Mouse (Mus musculus) liver, adult 2 months (tissue): ENCODE data around the gene Mgst3. TPM values are rescaled to one million over a fixed set of nuclear protein-coding genes. Genes with fewer than 3 reads are reported as not detected.

Source experiments
- DNase-seq: peaks from one replicate; pipeline ENCODE4 v3.0.0-alpha.2; 2011; ENCODE audit warnings: low read depth, low spot score; ENCODE audit errors: extremely low read depth
- H3K27ac ChIP-seq: fragments of 200-500 bp; replicated peaks from 2 replicates; pipeline ENCODE4 v1.5.1; 2012; ENCODE audit warnings: low read depth, mild to moderate bottlenecking, control low read depth, inconsistent platforms, low read length; ENCODE audit not compliant: insufficient read depth
- H3K27me3 ChIP-seq: fragments of 200-500 bp; 2 replicates; pipeline ENCODE4 v1.6.1; 2012; ENCODE audit warnings: mild to moderate bottlenecking, moderate library complexity, low read length, inconsistent platforms; ENCODE audit not compliant: control insufficient read depth, insufficient read depth
- H3K36me3 ChIP-seq: fragments of 200-500 bp; 2 replicates; pipeline ENCODE4 v1.6.1; 2012; ENCODE audit warnings: low read length, inconsistent platforms; ENCODE audit not compliant: control insufficient read depth, insufficient read depth
- H3K4me1 ChIP-seq: fragments of 200-500 bp; 2 replicates; pipeline ENCODE4 v1.6.1; 2011; ENCODE audit warnings: low read length; ENCODE audit not compliant: control insufficient read depth, insufficient read depth
- H3K4me3 ChIP-seq: fragments of 200-500 bp; 2 replicates; pipeline ENCODE4 v1.5.1; 2011; ENCODE audit warnings: low read depth, mild to moderate bottlenecking, control low read depth, low read length, moderate library complexity; ENCODE audit not compliant: insufficient read depth
- H3K79me2 ChIP-seq: fragments of 200-500 bp; 2 replicates; pipeline ENCODE4 v1.6.1; 2012; ENCODE audit warnings: inconsistent platforms, mild to moderate bottlenecking, low read length, moderate library complexity; ENCODE audit not compliant: control insufficient read depth, insufficient read depth
- H3K9ac ChIP-seq: fragments of 200-500 bp; 2 replicates; pipeline ENCODE4 v1.6.1; 2012; ENCODE audit warnings: low read depth, mild to moderate bottlenecking, control low read depth, inconsistent platforms, low read length
- CTCF ChIP-seq: fragments of 200-500 bp; IDR thresholded peaks from 2 replicates; pipeline ENCODE4 v1.5.1; 2011; ENCODE audit warnings: low read depth, low read length, control low read depth
- POLR2A ChIP-seq: fragments of 200-500 bp; IDR thresholded peaks from 2 replicates; pipeline ENCODE4 v1.6.1; 2011; ENCODE audit warnings: low read length, control low read depth; ENCODE audit not compliant: insufficient read depth; ENCODE audit errors: extremely low read depth
- WGBS: fragments of 180-500 bp; shearing (Covaris S2); methylation state at CpG from one replicate; pipeline ENCODE4 v1.1.7; 2018; 5-methylcytosine and 5-hydroxymethylcytosine counted together
- polyA plus RNA-seq: library from polyadenylated mRNA; depleted of rRNA; stranded (reverse); fragments of >200 nt; gene quantifications from 2 replicates; pipeline ENCODE4 v1.2.3, GENCODE M21; 2012
- total RNA-seq: library from RNA; depleted of rRNA; stranded (reverse); fragments of >200 nt; gene quantifications from 2 replicates; pipeline ENCODE4 v1.2.3, GENCODE M21; 2014

The Mgst3 gene
- total and polyA plus RNA-seq, 2 experiments: 62.5 to 112 TPM

GRCm38 (mm10) chr1:167391241-167391640 is 2.4 kb downstream of the Mgst3 start:
- peak overlapping the region; percentile 38; the same call in 1 of the 2 replicates for H3K27ac ChIP-seq
- H3K9ac ChIP-seq: no peak overlapping the region
- 21% methylated on average over 6 of the region's 6 CpGs for WGBS

DNA sequence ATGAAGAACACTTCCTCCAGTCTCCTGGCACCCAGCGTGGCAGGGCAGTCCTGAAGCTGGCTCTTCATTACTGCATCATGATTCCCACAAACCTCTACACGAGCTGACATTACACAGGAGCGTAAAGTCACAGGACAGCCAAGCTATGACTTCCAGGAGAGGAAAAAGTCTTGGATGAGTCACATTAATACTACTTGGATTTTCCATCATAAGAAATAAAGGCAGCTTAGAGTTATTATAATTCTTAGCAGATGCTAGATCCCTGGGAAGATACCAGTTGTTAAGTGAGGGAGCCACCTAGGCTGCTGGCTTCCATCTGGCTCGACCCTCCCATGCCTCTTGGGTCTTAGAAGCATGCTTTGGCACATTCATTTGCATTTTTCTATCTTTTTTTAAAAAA is 3.3 kb downstream of the Mgst3 start:
- H3K27ac ChIP-seq: no peak overlapping the region
- no peak overlapping the region for H3K4me3 ChIP-seq
- WGBS: 84% methylated on average over 4 of the region's 4 CpGs
- H3K79me2 ChIP-seq: no peaks in the 10 kb centered on the region; the same call in 1 of the 2 replicates
- H3K4me1 ChIP-seq: peaks cover 19% of the 10 kb centered on the region
- no peak overlapping the region for H3K9ac ChIP-seq
- no peaks in the 10 kb centered on the region for H3K36me3 ChIP-seq
- no peaks in the 10 kb centered on the region for H3K27me3 ChIP-seq
- no peak for TF ChIP-seq CTCF
- TF ChIP-seq POLR2A: no peak
- DNase-seq: no peak

More at GRCm38 (mm10) chr1:167391241-167391640, 2.4 kb downstream of the Mgst3 start:
- TF ChIP-seq POLR2A: no peak
- TF ChIP-seq CTCF: no peak
- DNase-seq: peak; percentile 90
- peaks cover 19% of the 10 kb centered on the region for H3K4me1 ChIP-seq
- no peaks in the 10 kb centered on the region; the same call in 1 of the 2 replicates for H3K79me2 ChIP-seq
- no peaks in the 10 kb centered on the region for H3K36me3 ChIP-seq
- no peak overlapping the region for H3K4me3 ChIP-seq
- no peaks in the 10 kb centered on the region for H3K27me3 ChIP-seq

DNA sequence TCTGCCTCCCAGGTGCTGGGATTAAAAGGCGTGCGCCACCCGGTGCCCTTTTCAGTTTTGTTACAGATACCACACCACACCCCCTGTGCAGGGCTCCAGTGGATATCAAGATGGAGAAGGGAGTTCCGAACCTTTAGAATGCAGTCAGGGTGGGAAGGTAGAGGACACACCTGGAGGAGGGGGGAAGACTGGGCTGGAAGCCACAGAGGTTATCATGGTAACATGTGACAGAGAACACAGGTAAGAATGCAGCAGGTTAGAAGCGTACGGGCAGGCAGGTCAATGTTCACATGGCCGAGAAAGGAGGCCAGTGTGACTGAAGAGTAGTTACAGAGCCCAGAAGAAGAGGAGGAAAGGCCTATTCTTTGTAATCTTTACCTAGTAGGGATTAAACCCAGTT is 4.1 kb downstream of the Mgst3 start:
- no peaks in the 10 kb centered on the region for H3K36me3 ChIP-seq
- H3K79me2 ChIP-seq: no peaks in the 10 kb centered on the region; the same call in 1 of the 2 replicates
- no peak for TF ChIP-seq CTCF
- no peak for TF ChIP-seq POLR2A
- H3K9ac ChIP-seq: no peak overlapping the region
- no peak overlapping the region for H3K4me3 ChIP-seq
- 81% methylated on average over 7 of the region's 7 CpGs for WGBS
- peak; percentile 36 for DNase-seq
- H3K27ac ChIP-seq: no peak overlapping the region
- peaks cover 19% of the 10 kb centered on the region for H3K4me1 ChIP-seq
- no peaks in the 10 kb centered on the region for H3K27me3 ChIP-seq

GRCm38 (mm10) chr1:167388571-167388970 is 5.1 kb downstream of the Mgst3 start:
- peaks cover 19% of the 10 kb centered on the region for H3K4me1 ChIP-seq
- H3K9ac ChIP-seq: no peak overlapping the region

DNA sequence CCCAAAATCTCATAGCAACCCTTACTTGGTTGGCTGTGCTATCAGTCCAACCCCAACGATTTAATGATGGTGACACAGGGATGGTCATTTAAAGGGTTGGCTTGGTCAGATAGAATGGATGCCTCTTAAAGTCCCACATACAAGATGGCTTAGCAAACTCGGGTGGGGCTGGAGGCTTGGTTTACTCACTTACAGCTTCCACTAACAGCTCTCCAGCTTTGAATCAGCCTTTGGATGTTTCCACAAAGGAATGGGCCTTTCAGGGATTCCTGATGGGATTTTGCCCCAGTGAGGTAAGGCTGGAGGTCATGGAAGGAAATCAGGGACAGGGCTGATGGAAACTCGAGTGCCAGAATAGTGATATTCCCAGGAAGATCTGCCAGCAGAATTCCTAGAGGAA is 5.8 kb downstream of the Mgst3 start:
- WGBS: 49% methylated on average over 3 of the region's 3 CpGs
- no peak for TF ChIP-seq CTCF
- TF ChIP-seq POLR2A: no peak
- Histone ChIP-seq H3K9ac (no peak overlapping the region), H3K4me1 (peaks cover 19% of the 10 kb centered on the region), H3K4me3 (no peak overlapping the region), H3K27me3 (no peaks in the 10 kb centered on the region), H3K36me3 (no peaks in the 10 kb centered on the region), H3K79me2 (no peaks in the 10 kb centered on the region; the same call in 1 of the 2 replicates), H3K27ac (peak overlapping the region; percentile 47; the same call in 1 of the 2 replicates)
- DNase-seq: no peak

More at GRCm38 (mm10) chr1:167388571-167388970, 5.1 kb downstream of the Mgst3 start:
- no peak for DNase-seq
- H3K36me3 ChIP-seq: no peaks in the 10 kb centered on the region
- H3K79me2 ChIP-seq: no peaks in the 10 kb centered on the region; the same call in 1 of the 2 replicates
- H3K27me3 ChIP-seq: no peaks in the 10 kb centered on the region
- H3K4me3 ChIP-seq: no peak overlapping the region
- 90% methylated on average over 6 of the region's 6 CpGs for WGBS
- TF ChIP-seq CTCF (no peak), POLR2A (no peak)
- no peak overlapping the region for H3K27ac ChIP-seq

DNA sequence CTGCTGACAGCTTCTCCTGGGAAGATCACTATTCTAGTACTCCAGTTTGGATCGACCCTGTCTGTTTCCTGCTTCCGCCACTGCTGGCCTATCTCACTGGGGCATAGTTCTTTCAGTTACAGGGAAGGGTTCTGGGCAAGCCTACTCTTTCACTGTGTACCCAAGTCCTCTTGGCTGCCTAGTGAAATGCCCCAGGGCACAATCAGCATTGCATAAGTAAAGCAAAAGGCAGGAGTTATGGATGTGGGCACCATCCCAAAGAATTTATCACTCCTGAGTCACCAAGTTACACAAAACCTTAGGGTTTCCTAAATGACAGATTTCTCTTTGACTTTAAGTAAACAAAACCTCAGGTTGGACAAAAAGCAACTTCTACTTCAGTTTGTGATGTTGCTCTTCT is 6.3 kb downstream of the Mgst3 start:
- Histone ChIP-seq H3K27me3 (no peaks in the 10 kb centered on the region), H3K36me3 (no peaks in the 10 kb centered on the region), H3K79me2 (no peaks in the 10 kb centered on the region; the same call in 1 of the 2 replicates), H3K4me1 (peaks cover 17% of the 10 kb centered on the region), H3K27ac (peak overlapping the region; percentile 67), H3K4me3 (no peak overlapping the region), H3K9ac (no peak overlapping the region)
- 13% methylated on average over 2 of the region's 2 CpGs for WGBS
- TF ChIP-seq POLR2A (no peak), CTCF (no peak)
- peak; percentile 100 for DNase-seq
